Mouse (Mus musculus) c-Kit-positive CD71-negative TER-119-negative erythroid progenitor cells, embryonic 14.5 days (primary cell): ENCODE results near the gene Lingo3.
"Not testable (repeated sequence)": the region's sequence is repeated elsewhere in the genome, so short reads cannot be mapped to it uniquely, and the experiment has no call there.

ENCODE experiments used
- DNase-seq: peaks from one replicate; pipeline ENCODE4 v3.0.0-alpha.2; 2013; ENCODE audit warnings: low read depth

Gene Lingo3

DNA sequence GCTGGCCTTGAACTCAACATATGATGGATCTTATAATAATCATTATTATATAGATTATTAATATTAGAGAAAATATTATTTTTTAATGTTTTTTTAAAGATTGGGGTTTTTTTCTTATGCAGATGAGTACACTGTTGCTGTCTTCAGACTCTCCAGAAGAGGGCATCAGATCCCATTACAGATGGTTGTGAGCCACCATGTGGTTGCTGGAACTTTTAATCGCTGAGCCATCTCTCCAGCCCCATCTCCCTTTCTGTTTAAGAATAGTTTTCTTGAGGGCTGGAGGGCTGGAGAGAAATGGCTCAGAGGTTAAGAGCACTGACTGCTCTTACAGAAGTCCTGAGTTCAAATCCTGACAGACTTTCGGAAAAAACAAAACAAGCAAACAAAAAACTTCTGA is 21.8 kb downstream of the Lingo3 start:
- DNase-seq: no peak

DNA sequence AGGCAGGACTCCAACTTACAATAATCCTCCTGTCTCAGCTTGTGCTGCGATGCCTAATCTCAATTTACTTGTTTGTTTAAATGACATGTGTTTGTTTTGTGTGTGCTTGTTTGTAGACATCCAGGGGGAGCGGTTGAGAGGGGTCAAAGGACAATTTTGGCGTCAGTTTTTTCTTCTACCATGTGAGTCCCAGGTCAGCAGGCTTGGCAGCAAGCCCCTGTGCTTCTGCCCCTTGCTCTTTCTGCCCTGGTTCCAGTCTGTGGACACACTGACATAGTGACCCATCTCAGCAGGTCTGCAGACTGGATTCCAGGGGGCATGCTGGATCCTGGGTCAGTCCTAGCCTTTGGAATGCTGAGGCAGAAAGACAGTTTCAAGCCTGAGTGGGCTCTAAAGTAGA is 24.4 kb downstream of the Lingo3 start:
- no peak for DNase-seq

DNA sequence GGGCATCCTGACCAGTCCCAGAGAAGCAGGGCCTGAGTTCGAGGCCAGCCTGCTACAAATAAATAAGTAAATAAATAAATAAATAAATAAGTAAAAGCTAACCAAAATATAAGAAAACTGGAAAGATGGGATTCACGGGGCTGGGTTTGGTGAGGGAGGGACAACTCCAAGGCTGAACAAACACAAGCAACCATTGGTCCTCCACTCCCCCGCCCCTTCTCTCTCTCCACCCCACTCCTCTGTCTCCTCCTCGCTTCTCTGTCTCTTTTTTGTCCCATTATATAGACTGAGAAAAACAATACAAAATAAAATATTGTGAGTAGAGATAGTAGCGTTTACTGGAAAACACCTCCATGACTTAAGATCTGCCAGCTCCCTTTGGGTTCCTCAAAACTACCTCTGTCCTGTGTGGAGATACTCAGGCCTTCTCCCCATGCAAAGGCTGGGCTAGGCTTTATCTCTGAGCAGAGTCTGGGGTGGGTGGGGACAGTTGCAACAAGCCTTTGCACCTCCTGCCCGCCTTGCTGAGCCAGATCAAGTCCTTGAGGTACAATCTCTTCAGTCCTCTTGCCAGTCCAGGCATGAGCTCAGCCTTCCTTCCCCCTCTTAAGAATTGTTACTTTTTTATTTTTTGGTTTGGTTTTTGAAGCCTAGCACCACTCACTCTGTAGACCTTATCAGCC is 25.1 kb downstream of the Lingo3 start:
- DNase-seq: no peak

DNA sequence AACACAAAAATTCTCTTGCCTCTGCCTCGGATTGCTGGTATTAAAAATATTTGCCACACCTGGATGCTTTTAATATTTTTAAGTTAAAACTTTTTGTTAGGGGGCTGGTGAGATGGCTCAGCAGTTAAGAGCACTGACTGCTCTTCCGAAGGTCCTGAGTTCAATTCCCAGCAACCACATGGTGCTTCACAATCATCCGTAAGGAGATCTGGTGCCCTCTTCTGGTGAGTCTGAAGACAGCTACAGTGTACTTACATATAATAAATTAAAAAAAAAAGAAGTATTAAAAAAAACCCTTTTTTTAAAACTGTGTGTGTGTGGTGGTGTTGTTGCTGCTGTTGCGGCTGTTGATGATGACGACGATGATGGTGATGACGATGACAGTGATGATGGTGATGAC is 25.9 kb downstream of the Lingo3 start:
- DNase-seq: not testable (repeated sequence)

DNA sequence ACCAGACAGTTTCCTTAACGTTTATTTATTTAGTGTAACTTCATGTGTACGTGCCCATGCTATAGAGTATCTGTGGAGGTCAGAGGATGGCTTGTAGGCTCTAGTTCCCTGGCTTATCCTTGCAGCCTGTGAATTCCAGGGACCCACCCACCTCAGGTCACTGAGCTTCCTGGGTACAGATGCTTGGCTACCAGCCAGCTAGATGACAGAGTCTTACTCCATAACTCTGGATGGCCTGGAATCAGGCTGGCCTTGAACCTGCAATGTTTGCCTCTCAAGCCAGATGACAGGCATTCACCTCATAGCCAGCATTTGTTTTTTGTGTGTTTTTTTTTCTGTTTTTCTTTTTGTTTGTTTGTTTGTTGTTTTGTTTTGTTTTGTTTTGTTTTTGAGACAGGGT is 26.7 kb downstream of the Lingo3 start:
- no peak for DNase-seq

- not testable (repeated sequence) for DNase-seq
Observed at GRCm38 (mm10) chr10:80816303-80816702, 27.5 kb downstream of the Lingo3 start.

- DNase-seq: no peak
Observed at GRCm38 (mm10) chr10:80814800-80815199, 29.0 kb downstream of the Lingo3 start.

DNA sequence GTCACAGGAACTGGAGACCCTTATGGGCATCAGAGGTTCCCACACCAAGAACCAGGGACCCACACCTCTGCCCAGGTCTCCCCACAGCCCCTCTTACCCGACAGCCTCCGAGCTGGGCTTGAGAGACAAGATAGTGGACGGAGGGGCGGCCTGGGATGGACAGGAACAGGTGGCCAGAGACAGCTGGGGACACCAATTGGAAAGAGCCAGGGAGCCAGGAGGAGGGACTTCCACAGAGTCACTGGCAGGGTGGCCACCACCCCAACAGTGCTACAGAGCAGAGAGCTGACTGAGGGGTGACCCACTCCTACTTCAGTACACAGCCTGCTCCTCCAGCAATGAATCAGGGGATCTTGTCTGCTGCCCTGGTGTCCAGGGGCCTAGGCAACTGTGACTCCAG is 30.5 kb downstream of the Lingo3 start, which contains the start of gene Jsrp1:
Gene Jsrp1, minus strand, starts transcription at position 133 of the 400 bp plus-strand sequence.
- DNase-seq: no peak

DNA sequence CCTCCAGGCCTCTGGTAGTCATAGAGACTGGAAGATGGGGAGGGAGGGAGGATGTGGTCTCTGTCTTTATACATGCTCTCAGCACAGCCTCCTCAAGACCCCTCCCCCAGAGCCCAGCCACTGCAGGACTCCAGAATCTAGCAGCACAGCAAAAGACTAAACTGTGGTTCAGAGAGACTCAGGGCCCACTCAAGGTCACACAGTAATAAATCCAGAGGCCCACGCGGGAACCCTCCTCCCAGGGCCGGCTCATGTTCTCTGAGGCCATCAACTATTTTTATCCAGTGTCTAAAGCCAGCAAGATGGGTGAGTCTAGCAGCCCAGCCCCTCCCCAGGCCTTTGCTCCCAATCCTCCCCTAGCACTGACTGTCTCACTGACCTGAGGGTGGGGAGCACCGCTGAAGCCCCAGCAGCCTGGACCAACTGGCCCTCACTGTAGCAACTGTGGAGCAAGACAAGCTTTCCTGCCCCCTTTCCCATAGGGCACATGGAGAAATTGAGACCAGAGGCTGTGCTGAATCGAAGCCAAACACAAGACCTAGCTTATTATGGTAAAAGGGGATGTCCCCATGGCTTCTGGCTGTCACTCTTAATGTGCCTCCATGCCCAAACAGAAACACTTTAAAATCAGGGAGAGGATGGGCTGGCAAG is 31.3 kb downstream of the Lingo3 start:
- no peak for DNase-seq

GRCm38 (mm10) chr10:80810084-80810483 is 33.8 kb downstream of the Lingo3 start:
- DNase-seq: no peak

- DNase-seq: no peak
Observed at GRCm38 (mm10) chr10:80808985-80809632, 34.7 kb downstream of the Lingo3 start.

DNA sequence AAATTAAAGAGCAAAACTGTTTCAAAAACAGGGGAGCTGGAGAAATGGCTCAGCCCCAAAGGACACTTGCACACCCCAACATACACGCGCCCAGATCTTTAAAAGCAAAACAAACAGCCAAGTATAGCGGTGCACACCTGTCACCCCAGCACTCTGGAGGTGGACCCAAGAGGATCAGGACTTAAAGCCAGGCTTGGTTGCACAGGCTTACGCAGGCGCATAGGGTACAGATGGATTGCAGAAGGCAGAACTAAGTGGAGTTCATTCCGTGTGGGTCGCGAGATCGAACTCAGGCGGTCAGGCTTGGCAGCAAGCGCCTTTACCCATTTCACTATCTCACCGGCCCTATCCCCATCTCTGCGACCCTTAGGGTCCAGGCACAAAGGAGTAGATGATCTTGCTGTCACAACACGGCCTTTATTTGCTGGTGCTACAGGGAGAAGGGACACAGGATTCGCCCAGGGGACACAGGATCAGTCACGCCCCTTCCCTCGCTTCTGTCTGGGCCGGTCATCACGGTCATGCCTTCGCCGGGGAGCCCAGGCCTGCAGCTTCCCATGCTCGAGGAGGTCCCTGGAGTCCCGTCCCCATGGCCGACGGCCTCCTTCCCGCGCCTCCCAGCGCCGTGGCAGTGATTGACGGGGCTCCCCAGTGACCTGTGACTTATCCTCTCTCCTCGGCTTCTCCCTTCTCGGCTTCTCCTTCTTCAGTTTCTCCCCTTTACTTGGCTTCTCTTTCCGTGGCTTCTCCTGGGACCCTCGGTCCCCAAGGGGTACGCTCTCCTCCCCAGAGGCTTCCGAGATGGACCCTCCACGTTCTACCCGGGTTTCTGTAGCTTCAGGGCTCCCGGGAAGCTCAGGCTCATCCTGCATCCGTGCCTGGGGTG is 35.5 kb downstream of the Lingo3 start:
- DNase-seq: no peak

DNA sequence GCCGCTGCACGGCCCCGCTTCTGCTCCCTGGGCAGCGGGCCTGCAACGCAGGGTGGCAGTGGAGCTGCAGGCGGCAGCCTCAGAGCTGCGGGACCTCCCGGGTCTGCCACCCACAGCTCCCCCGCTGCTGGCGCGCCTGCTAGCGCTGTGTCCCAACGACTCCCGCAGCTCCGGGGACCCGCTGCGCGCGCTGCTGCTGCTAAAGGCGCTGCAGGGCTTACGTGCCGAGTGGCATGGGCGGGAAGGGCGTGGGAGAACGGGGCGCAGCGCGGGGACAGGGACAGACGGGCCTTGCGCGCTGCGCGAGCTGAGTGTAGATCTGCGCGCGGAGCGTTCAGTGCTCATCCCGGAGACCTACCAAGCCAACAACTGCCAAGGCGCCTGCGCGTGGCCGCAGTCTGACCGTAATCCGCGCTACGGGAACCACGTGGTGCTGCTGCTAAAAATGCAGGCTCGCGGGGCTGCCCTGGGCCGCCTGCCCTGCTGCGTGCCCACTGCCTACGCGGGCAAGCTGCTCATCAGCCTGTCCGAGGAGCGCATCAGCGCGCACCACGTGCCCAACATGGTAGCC is 36.7 kb downstream of the Lingo3 start:
- no peak for DNase-seq

GRCm38 (mm10) chr10:80806341-80807056 is 37.3 kb downstream of the Lingo3 start:
- DNase-seq: no peak

DNA sequence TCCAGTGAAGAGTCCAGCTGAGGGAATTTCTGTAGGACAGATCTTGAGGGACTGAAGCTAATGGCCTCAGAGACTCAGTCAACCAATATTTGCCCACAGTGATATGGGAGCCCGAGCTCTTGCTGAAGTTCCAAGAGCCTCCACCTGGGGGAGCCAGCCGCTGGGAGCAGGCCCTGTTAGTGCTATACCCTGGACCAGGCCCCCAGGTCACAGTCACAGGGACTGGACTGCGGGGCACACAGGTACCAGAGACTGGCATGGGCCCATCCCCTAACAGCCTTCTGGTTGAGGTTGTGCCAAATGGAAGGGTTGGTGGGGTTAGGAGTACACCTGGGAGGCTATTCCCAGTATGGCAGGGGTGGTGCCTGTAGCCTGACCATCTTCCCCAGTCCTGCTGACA is 37.9 kb downstream of the Lingo3 start:
- DNase-seq: peak; percentile 71

GRCm38 (mm10) chr10:80805322-80805721 is 38.5 kb downstream of the Lingo3 start:
- DNase-seq: no peak

- DNase-seq: no peak
Observed at GRCm38 (mm10) chr10:80804916-80805315, 38.9 kb downstream of the Lingo3 start, which contains the start of gene Amh. Gene Amh (plus strand): TSS chr10:80805243.

GRCm38 (mm10) chr10:80804340-80804739 is 39.5 kb downstream of the Lingo3 start:
- DNase-seq: no peak

DNA sequence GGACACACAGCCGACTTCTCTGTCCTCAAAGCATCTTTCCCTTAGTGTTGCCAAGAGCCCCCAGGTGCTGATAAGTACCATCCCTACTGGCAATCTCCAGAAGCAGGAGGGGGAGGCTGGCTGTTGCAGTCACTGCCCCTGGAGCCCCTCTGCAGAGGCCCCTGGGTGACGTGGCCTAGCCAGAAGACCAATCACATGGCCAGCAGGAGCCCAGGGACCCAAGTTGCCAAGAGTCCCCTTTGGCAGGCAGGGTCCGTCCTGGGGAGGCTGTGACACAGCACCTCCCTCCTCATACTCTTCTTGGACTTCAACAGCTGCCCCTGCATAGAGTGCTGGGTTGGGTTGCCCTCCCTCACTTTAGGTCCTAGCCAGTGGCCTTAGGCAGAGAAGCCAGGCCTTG is 40.8 kb downstream of the Lingo3 start:
- no peak for DNase-seq

- no peak for DNase-seq
Observed at GRCm38 (mm10) chr10:80802204-80802912, 41.5 kb downstream of the Lingo3 start.
